Mouse (Mus musculus): ENCODE measurements around the gene Tenm4. TPM values are rescaled to one million over a fixed set of nuclear protein-coding genes. Genes with fewer than 3 reads are reported as not detected.

Tenm4 gene
- polyA plus RNA-seq, 1 experiment from 2014 or later = 49.7 TPM

DNA sequence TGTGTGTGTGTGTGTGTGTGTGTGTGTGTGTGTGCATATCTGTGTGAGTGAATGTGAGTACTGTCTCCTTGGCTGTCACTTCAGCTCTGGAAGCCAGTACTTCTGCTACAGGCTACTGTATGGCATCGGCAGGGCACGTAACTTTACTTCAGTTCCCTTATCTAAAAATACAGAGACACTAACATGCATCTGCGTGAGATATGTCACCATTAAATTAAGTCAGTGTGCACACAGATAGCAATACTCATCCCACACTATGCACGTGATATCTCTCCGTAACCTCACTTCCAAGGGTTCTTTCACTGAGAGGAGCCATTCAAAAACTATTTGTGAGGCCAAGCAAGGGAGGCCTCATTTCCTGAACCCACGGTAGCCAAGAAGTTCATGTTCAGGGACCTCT, 610.0 kb downstream of the Tenm4 start:
- H3K27me3 ChIP-seq (replicated peaks) = no peaks in the 10 kb centered on the region

DNA sequence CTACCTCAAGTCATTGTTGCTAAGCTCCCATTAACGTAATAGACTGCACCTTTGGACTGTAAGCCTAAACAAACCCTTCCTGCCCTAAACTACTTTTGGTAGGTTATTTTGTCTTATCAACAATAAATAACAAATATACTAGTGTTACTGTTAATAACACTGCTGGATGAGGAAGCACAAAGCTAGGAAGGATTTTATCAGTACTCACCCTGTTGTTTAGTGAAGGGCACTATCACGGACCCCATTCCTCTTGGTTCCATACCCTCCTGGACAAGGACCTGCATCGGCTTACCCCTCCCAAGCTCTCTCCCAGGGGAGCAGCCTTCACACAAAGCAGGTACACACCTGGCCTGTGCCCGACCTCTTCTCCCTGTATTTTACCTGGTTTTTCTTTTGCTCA, 611.6 kb downstream of the Tenm4 start:
- no peaks in the 10 kb centered on the region; the same call in 1 of the 2 replicates for H3K36me3 ChIP-seq
- H3K4me3 ChIP-seq (replicated peaks) = no peak overlapping the region
- H3K4me2 ChIP-seq = no peak overlapping the region
- no peak overlapping the region for H3K27ac ChIP-seq (replicated peaks)
- 94% methylated on average over 4 of the region's 4 CpGs for whole genome bisulfite sequencing
- H3K9me3 ChIP-seq (replicated peaks) = no peaks in the 10 kb centered on the region
- no peak for ATAC-seq (ENCODE audit: low FRiP score)
- H3K4me1 ChIP-seq = peaks cover 30% of the 10 kb centered on the region
- H3K27me3 ChIP-seq (replicated peaks) = no peaks in the 10 kb centered on the region
- no peak overlapping the region for H3K9ac ChIP-seq (replicated peaks)

More for the DNA sequence above, 610.0 kb downstream of the Tenm4 start:
- Histone ChIP-seq H3K4me1 (peaks cover 28% of the 10 kb centered on the region), H3K4me2 (no peak overlapping the region), H3K9ac (replicated peaks) (no peak overlapping the region), H3K27ac (replicated peaks) (no peak overlapping the region), H3K9me3 (replicated peaks) (no peaks in the 10 kb centered on the region; the same call in 1 of the 2 replicates), H3K4me3 (replicated peaks) (no peak overlapping the region), H3K36me3 (no peaks in the 10 kb centered on the region; the same call in 1 of the 2 replicates)
- 75% methylated on average over 6 of the region's 6 CpGs for WGBS
- ATAC-seq (ENCODE audit: low FRiP score) = no peak

DNA sequence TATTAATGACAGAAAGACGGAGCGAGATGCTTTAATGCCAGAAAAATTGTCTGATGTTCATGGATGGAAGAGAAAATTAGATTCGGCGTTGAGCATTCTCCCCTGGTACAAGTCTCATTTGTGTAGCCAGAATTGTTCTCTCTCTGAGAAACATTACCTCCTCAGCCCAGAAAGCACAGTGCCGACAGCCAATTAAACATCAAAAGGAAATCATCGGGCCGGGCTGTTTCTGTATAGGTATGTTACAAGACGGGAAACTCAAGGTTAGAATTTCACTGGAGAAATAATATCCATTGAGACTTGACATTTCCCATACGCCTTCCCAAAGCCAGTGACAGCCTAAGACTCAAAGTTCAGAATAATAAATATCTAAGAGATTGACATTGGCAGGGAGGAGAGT, 614.8 kb downstream of the Tenm4 start:
- H3K4me2 ChIP-seq = no peak overlapping the region
- 0 out of 2 replicates have a peak overlapping the region, but pooled peaks have one; percentile 14 for H3K27ac ChIP-seq (replicated peaks)
- no peak for ATAC-seq (ENCODE audit: low FRiP score)
- 43% methylated on average over 9 of the region's 9 CpGs for WGBS
- no peaks in the 10 kb centered on the region; the same call in 1 of the 2 replicates for H3K36me3 ChIP-seq
- no peak overlapping the region for H3K4me3 ChIP-seq (replicated peaks)
- H3K27me3 ChIP-seq (replicated peaks) = 0 out of 2 replicates have a peak, but pooled peaks cover 2% of the 10 kb centered on the region
- peaks cover 15% of the 10 kb centered on the region for H3K4me1 ChIP-seq
- H3K9me3 ChIP-seq (replicated peaks) = no peaks in the 10 kb centered on the region
- H3K9ac ChIP-seq (replicated peaks) = no peak overlapping the region

DNA sequence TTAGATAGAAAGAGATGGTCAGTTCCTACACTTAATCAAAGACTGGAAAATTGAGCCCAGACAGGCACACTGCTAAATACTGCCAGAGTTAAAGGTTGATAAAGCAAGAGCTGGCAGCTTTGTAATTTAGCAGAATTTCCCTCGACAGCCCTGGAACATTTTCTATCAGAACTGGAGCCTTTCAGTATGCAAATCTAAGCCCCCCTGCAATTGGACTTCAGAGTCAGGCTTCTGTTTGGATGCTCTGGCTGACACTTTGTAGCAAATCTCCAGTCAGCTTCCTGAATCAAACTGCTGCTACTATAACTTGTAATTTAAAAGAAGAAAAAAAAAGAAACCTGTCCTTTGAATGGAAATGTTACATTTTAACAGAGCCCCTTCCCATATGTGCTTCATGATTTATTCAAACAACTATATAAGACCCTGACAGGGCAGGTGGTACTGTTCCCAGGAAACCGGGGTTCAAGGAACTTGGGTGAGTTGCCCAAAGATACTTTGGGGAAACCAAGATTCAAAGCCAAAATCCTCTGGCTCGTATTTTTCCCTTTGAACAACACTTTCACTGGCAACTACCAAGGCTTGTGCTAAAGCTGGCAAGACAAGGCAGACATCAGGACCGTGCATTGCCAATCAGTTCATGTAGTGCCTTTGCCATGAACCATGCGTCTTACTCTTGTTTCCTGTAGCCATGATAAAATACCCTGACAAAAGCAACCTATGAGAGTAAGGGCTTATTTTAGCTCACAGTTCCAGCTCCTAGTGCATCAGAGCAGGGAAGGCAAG, 615.4 kb downstream of the Tenm4 start:
- Histone ChIP-seq H3K4me1 (peaks cover 14% of the 10 kb centered on the region), H3K9ac (replicated peaks) (no peak overlapping the region), H3K9me3 (replicated peaks) (no peaks in the 10 kb centered on the region), H3K4me2 (no peak overlapping the region), H3K36me3 (no peaks in the 10 kb centered on the region; the same call in 1 of the 2 replicates), H3K4me3 (replicated peaks) (no peak overlapping the region), H3K27ac (replicated peaks) (peak overlapping the region; percentile 45; the same call in 1 of the 2 replicates), H3K27me3 (replicated peaks) (0 out of 2 replicates have a peak, but pooled peaks cover 2% of the 10 kb centered on the region)
- WGBS = 67% methylated on average over 5 of the region's 5 CpGs
- no peak for ATAC-seq (ENCODE audit: low FRiP score)

DNA sequence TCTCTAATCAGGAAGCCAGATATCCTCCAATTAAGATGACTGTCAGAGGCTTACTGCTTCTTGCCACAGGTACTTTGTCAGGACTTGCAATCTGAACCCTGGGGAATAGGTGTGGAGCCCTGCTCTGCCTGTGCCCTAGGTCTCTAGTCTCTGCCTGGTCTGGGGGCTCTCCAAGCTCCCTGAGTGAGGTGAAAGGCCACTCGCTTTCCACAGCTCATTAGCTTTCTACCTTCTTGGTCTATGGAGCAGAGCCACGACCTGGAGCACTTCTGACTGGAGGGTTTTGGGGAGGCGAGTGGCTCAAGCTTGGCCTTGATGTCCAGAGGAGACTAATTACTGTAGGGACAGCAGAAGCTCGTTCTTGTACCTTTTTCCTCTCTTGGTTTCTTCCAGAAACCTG, 617.1 kb downstream of the Tenm4 start:
- H3K27ac ChIP-seq (replicated peaks) = no peak overlapping the region
- no peak overlapping the region for H3K4me2 ChIP-seq
- H3K9ac ChIP-seq (replicated peaks) = no peak overlapping the region
- 0 out of 2 replicates have a peak, but pooled peaks cover 2% of the 10 kb centered on the region for H3K27me3 ChIP-seq (replicated peaks)
- ATAC-seq (ENCODE audit: low FRiP score) = no peak
- H3K4me1 ChIP-seq = peaks cover 13% of the 10 kb centered on the region
- 69% methylated on average over 4 of the region's 4 CpGs for WGBS
- no peaks in the 10 kb centered on the region for H3K36me3 ChIP-seq
- H3K9me3 ChIP-seq (replicated peaks) = no peaks in the 10 kb centered on the region
- no peak overlapping the region for H3K4me3 ChIP-seq (replicated peaks)

DNA sequence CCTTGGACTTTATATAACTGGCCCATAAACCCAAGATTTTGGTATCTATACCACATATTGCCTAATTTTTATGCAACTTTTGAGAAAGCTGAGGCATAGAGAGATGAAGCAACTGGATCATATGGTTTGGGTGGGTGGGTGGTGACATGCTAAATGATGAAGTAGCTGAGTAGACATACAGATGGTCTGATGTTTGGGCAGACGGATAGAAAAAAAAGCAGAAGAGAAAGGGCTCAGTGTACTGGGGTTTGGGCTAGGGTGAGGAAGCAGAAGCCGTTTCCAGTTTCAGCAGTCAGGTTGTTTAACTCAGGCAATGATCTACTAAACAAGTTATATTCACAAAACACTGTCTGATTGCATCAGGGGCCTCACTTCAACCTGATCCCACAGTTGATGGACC, 619.3 kb downstream of the Tenm4 start:
- H3K9me3 ChIP-seq (replicated peaks) = no peaks in the 10 kb centered on the region
- 93% methylated on average over 2 of the region's 2 CpGs for WGBS
- ATAC-seq (ENCODE audit: low FRiP score) = no peak

DNA sequence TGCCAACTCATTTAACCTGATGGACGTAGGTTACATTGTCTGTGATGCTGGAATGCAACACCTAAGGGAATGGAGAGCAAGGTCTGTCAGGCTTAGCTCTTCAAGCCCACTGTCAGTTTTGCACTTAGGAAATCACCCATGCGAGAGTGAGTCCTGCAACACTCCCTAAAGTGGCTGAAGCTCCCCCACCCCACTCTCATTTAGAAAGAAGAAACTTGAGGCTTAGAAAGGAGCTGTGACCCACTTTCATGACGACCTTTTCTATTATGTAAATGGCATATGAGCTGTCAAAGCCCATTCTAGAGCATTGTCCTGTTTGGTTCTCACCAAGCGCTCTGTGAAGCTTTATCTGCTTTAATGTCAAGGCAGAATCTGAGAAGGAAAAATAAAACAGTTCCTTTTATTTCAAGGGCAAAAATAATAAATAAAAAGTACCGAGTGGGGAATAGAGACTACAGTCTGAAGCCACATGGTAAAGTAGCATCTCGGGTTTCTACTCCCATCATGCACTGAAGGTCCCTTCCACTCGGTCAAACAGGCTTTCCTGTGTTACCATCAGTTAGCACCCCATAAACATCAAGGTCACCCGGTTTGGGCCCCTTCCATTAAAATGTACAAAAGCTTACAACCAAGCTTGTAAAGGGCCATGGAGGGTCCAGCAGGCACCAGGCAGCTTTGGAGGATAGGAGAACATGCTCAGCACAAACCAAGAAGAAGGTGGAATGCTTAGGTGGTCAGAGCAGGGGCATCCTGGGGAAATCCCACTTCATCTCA, 621.6 kb downstream of the Tenm4 start:
- Histone ChIP-seq H3K27ac (replicated peaks) (no peak overlapping the region), H3K27me3 (replicated peaks) (0 out of 2 replicates have a peak, but pooled peaks cover 2% of the 10 kb centered on the region), H3K4me2 (no peak overlapping the region), H3K4me1 (peaks cover 32% of the 10 kb centered on the region), H3K4me3 (replicated peaks) (no peak overlapping the region), H3K9me3 (replicated peaks) (no peaks in the 10 kb centered on the region), H3K9ac (replicated peaks) (no peak overlapping the region), H3K36me3 (no peaks in the 10 kb centered on the region)
- WGBS = 76% methylated on average over 8 of the region's 8 CpGs
- ATAC-seq (ENCODE audit: low FRiP score) = no peak

More for the DNA sequence above, 619.3 kb downstream of the Tenm4 start:
- H3K4me1 ChIP-seq = peaks cover 18% of the 10 kb centered on the region
- no peak overlapping the region for H3K4me2 ChIP-seq
- H3K27me3 ChIP-seq (replicated peaks) = 0 out of 2 replicates have a peak, but pooled peaks cover 2% of the 10 kb centered on the region
- H3K36me3 ChIP-seq = no peaks in the 10 kb centered on the region
- no peak overlapping the region for H3K27ac ChIP-seq (replicated peaks)
- H3K4me3 ChIP-seq (replicated peaks) = no peak overlapping the region
- no peak overlapping the region for H3K9ac ChIP-seq (replicated peaks)

DNA sequence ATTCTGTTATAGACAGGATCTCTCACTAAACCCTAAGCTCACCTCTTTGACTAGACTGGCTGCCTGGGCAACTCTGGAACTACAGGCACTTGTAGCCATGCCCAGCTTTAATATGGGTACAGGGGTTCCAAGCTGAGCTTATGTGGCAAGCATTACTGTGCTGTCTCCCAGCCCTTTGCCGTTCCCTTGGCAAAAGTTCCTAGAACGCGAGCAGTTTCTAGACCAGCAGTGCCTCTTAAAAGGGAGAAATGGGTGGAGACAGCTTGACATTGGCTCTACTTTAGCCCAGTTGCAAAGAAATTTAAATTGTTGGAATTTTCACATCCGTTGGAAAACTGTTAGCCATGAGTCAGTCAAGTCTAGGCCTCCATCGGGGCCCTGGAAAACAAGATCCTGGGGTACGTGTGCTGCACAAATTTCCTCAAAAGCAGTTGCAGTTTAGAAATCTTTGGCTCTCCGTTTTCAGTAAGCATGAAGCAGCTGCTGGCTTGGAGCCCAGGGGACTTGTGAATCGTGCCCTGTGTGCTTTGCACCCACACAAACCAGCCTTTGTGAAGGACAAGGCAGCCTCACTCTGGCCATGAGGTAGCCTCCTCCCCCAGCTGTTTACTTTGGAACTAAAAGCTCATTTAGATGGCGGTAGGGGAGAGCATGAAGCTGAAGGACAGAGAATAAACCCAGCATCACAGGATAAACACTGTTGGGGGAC, 625.1 kb downstream of the Tenm4 start:
- H3K4me3 ChIP-seq (replicated peaks) = no peak overlapping the region
- peaks cover 45% of the 10 kb centered on the region for H3K4me1 ChIP-seq
- no peak overlapping the region for H3K9ac ChIP-seq (replicated peaks)
- 37% methylated on average over 9 of the region's 9 CpGs for WGBS
- H3K4me2 ChIP-seq = peak overlapping the region; percentile 31; the same call in 1 of the 2 replicates
- no peaks in the 10 kb centered on the region for H3K9me3 ChIP-seq (replicated peaks)
- H3K27ac ChIP-seq (replicated peaks) = peak overlapping the region; percentile 82
- H3K36me3 ChIP-seq = no peaks in the 10 kb centered on the region
- peak; percentile 87 for ATAC-seq (ENCODE audit: low FRiP score)
- H3K27me3 ChIP-seq (replicated peaks) = no peaks in the 10 kb centered on the region

DNA sequence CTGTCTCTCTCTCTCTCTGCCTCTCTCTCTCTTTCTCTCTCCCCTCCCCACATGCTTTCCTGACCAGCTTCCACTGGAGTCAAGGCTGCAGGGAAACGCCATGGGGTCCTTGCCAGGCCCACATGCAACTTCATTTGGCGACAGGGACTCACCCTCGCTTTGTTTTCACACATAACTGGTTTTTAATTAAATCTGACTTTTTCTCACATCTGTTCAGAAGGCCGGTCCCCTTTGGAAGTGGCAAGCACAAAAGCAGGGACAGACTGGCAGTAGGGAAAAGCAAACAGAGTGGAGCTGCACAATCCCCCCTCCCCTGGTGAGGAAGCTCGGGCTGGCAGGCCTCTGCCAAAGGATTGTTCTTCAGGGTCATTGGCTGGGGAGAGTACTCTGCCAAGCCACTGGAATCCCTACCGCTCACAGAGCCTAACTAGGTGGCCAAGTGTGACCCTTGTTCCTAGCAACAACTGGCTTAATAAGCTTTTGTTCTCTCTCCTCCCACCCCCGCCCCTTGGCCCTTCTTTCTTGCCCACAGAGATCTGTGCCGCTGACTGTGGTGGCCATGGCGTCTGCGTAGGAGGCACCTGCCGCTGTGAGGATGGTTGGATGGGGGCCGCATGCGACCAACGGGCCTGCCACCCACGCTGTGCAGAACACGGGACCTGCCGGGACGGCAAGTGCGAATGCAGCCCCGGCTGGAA, 625.9 kb downstream of the Tenm4 start:
- 22% methylated on average over 20 of the region's 20 CpGs for WGBS
- Histone ChIP-seq H3K4me1 (peaks cover 45% of the 10 kb centered on the region), H3K4me3 (replicated peaks) (no peak overlapping the region), H3K36me3 (no peaks in the 10 kb centered on the region), H3K27ac (replicated peaks) (peak overlapping the region; percentile 82), H3K27me3 (replicated peaks) (no peaks in the 10 kb centered on the region), H3K4me2 (peak overlapping the region; percentile 31), H3K9me3 (replicated peaks) (no peaks in the 10 kb centered on the region), H3K9ac (replicated peaks) (no peak overlapping the region)
- peak; percentile 87 for ATAC-seq (ENCODE audit: low FRiP score)

DNA sequence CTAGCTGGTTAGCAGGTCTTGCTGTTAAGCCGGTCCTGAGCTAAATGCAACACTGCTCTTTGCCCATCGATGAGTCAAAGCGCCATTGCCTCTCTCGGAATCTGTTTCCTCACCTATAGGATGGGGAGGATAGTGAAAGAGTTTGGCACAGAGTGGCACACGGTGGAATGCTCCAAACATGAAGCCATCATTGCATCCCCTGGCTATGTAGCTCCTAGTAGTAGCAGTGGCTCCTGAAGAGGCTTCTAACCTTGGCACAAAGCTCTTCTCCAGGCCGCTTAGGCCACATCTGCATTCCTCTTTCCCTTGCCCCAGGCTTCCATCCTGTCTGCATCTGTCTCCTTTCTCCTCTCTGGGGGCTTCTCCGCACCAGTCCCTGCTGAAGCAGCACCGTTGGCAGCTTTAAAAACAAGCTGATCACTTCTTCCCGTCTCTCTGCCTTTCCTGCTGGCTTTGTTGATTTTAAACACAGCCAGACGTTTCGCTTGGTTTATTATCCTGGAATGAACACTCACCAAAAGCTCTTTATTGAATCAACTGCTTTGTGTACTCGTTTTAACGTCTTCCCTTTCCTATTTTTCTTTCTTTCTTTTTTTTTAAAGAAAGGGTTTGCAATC, 626.8 kb downstream of the Tenm4 start:
- H3K9me3 ChIP-seq (replicated peaks) = no peaks in the 10 kb centered on the region
- no peak overlapping the region for H3K9ac ChIP-seq (replicated peaks)
- peaks cover 41% of the 10 kb centered on the region for H3K4me1 ChIP-seq
- WGBS = 25% methylated on average over 13 of the region's 13 CpGs
- no peaks in the 10 kb centered on the region for H3K36me3 ChIP-seq
- H3K4me2 ChIP-seq = peak overlapping the region; percentile 31; the same call in 1 of the 2 replicates
- no peak overlapping the region for H3K4me3 ChIP-seq (replicated peaks)
- peak overlapping the region; percentile 82 for H3K27ac ChIP-seq (replicated peaks)
- no peak for ATAC-seq (ENCODE audit: low FRiP score)
- H3K27me3 ChIP-seq (replicated peaks) = no peaks in the 10 kb centered on the region

Measured in neural tube, embryonic 15.5 days (tissue).